Mouse (Mus musculus): Measurements from ENCODE around the gene Mnx1. TPM values are rescaled to one million over a fixed set of nuclear protein-coding genes. Genes with fewer than 3 reads are reported as not detected.

Gene Mnx1
- not detected in 2 replicates for total RNA-seq (2021)
- long read RNA-seq, experiment 1 = 0 reads
- long read RNA-seq, experiment 2 = 0 reads

- DNase-seq = no peak
These were observed at the start of gene Mnx1 for GRCm38 (mm10) chr5:29478208-29479197. Gene Mnx1, minus strand, starts transcription at chr5:29478470.

GRCm38 (mm10) chr5:29516432-29516831 lies 38.2 kb upstream of the Mnx1 start:
- no peak for DNase-seq

GRCm38 (mm10) chr5:29515888-29516287 lies 37.6 kb upstream of the Mnx1 start:
- peak; percentile 25 for DNase-seq

- no peak for DNase-seq
These were observed 28.7 kb upstream of the Mnx1 start for GRCm38 (mm10) chr5:29507013-29507412.

GRCm38 (mm10) chr5:29487321-29487720 lies 9.1 kb upstream of the Mnx1 start:
- DNase-seq = no peak

- DNase-seq = no peak
These were observed 7.7 kb upstream of the Mnx1 start for GRCm38 (mm10) chr5:29485941-29486320.

- DNase-seq = peak; percentile 84
These were observed 7.0 kb upstream of the Mnx1 start for GRCm38 (mm10) chr5:29484965-29485940.

GRCm38 (mm10) chr5:29483801-29484200 lies 5.5 kb upstream of the Mnx1 start:
- no peak for DNase-seq

GRCm38 (mm10) chr5:29479198-29479593 lies 926 bp upstream of the Mnx1 start:
- DNase-seq = peak; percentile 66

- peak; percentile 22 for DNase-seq
These were observed 629 bp downstream of the Mnx1 start for GRCm38 (mm10) chr5:29477474-29478207.

GRCm38 (mm10) chr5:29476021-29476420 lies 2.2 kb downstream of the Mnx1 start:
- DNase-seq = no peak

GRCm38 (mm10) chr5:29475556-29475955 lies 2.7 kb downstream of the Mnx1 start:
- no peak for DNase-seq

GRCm38 (mm10) chr5:29475041-29475440 lies 3.2 kb downstream of the Mnx1 start:
- no peak for DNase-seq

- DNase-seq = no peak
These were observed 3.9 kb downstream of the Mnx1 start for GRCm38 (mm10) chr5:29474246-29474960.

- DNase-seq = no peak
These were observed 4.6 kb downstream of the Mnx1 start for GRCm38 (mm10) chr5:29473551-29474245.

GRCm38 (mm10) chr5:29471855-29472665 lies 6.2 kb downstream of the Mnx1 start:
- no peak for DNase-seq

- no peak for DNase-seq
These were observed 6.9 kb downstream of the Mnx1 start for GRCm38 (mm10) chr5:29471396-29471795.

- DNase-seq = no peak
These were observed 7.3 kb downstream of the Mnx1 start for GRCm38 (mm10) chr5:29470851-29471394.

- DNase-seq = no peak
These were observed 8.0 kb downstream of the Mnx1 start for GRCm38 (mm10) chr5:29470271-29470670.
